Mouse (Mus musculus) large intestine, adult 2 months (tissue): ENCODE results near the gene Olfr996. TPM values are rescaled to one million over a fixed set of nuclear protein-coding genes. Genes with fewer than 3 reads are reported as not detected.
"Not testable (repeated sequence)": the region's sequence is repeated elsewhere in the genome, so short reads cannot be mapped to it uniquely, and the experiment has no call there.

Source experiments
- DNase-seq: peaks from one replicate; pipeline ENCODE4 v3.0.0-alpha.2; 2012; ENCODE audit warnings: low read depth, low spot score
- WGBS: fragments of 180-500 bp; shearing (Covaris S2); methylation state at CpG from one replicate; pipeline ENCODE4 v1.1.7; 2018; 5-methylcytosine and 5-hydroxymethylcytosine counted together
- polyA plus RNA-seq: library from polyadenylated mRNA; depleted of rRNA; stranded (reverse); fragments of >200 nt; gene quantifications from 2 replicates; pipeline ENCODE4 v1.2.3, GENCODE M21; 2012; rRNA removed

The Olfr996 gene
- polyA plus RNA-seq, result not detected in 2 replicates

DNA sequence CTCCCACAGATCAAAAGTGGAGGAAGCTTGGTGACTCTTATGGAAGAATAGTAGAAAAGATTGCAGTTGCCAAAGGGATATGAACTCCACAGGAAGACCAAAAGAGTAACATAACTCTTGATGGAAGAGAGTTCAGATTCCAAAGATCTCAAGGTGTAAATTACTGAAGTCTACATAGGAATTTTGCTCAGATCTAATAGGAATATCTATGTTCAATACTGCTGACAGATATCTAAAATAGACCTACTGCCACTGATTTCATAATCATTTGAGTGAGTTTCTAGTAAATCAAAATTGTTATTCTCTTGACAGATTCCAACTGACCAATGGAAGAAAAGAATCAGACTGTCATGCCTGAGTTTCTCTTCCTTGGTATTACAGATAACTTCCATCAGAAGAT is at the start of gene Olfr996:
Gene Olfr996 (plus strand): TSS at position 301 of the 400 bp plus-strand sequence.
- no peak for DNase-seq

DNA sequence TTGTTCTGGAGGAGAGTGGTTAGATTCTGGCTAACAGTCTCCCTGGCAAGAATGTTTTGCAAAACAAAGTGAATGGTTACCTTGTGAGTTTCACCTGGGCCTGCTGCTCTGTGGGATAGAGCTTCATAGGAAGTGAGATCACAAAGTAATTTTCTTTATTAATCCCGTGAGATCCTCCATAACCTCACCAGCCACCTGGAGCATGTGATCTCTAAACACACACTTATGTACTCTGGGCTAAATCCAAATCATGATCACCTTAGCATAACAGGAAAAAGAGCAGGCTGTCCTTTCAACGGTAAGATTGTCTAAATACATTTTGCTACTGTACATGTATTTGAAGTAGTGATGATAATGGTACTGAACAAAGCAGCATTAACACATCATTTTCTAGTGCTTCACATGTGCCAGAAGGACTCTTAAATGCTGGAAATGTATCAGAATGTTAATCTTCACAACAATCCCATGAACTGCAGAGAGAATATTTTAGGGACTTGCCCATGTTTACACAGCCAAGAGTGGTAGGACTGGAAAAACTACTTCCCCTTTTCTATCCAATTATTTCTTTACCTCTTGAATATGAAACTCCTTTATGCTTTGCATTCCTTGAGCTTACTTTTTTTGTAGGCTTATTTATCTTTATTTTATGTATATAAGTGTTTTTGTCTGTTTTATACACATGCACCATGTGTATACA is 46.8 kb upstream of the Olfr996 start:
- peak; percentile 19 for DNase-seq
- WGBS, result 19% methylated on average over 2 of the region's 2 CpGs

DNA sequence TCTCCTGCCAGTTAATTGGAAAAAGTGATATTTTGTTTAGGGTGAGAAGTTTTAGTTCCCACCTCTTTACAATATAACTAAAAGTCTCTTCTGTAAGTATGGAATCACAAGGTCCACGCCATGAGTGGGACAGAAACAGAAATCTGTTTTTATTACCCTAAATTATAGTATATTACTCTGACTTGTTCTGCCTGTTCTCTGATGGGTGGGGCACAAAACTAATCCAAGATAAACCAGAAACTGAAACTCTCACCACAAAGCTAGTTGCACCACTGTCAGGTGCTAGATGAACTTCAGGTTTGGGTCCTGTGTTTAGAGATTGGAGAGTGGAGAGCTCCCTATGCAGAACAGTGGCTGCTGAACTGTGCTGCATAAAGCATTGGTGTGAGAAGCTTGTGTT is 45.1 kb upstream of the Olfr996 start:
- peak; percentile 70 for DNase-seq
- WGBS, result 22% methylated on average over 1 of the region's 1 CpGs

DNA sequence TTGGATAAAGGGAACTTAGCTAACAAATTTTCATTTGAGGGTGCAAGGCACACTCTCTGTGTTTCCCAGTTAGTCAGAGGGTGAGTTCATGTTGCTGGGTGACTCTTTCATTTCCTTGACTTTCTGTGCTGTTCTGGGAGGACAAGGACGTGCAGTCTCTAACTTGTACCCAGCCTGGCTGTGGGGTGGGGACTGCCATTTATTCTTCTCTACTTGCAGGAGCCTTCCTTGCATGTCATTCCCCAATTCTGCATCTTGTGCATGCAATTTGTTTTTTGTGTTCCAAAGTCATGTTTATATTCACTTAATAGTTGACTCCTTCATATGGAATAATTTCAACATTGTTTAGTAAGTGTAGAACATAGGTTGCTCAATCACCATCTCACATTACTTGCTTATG is 24.2 kb upstream of the Olfr996 start:
- WGBS, result 51% methylated on average over 1 of the region's 1 CpGs
- DNase-seq, result no peak

DNA sequence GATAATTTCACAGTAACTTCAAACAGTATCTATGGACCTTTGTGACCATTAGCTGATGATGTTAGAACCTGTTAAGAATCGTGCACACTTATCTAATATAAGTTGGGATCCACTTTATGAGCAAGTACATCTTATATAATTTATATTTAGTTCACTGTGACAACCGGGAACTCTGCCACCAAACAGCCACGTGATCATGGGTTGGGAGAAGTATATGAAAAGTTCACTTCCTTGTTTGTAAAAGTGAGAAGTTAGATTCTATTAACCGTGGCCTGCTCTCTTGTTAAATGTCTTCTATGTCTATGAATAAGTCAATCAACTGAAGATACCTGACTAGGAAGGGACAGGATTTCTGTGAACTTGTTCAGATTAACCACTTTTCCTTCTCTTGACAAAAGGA is 18.8 kb upstream of the Olfr996 start:
- WGBS, result 7% methylated on average over 4 of the region's 4 CpGs
- DNase-seq, result peak; percentile 54

DNA sequence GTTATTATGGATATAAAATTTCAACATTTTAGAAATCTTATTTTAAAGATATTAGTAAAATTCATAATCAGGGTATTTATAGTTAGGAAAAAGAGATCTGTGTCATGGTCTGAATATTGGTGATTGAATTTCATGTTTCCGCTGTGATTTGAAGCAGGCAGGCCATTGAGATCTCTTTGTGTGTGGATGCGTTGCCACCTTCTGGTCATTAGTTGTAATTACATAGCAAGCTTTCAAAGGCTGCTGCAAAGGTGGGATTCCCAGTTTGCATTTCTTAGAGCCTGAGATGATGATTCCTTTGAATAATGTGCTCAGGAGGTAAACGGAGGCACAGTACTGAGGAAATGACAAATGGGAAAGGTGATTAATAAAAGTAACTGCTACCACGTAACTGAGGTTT is 17.8 kb upstream of the Olfr996 start:
- peak; percentile 27 for DNase-seq
- 22% methylated on average over 4 of the region's 4 CpGs for WGBS

DNA sequence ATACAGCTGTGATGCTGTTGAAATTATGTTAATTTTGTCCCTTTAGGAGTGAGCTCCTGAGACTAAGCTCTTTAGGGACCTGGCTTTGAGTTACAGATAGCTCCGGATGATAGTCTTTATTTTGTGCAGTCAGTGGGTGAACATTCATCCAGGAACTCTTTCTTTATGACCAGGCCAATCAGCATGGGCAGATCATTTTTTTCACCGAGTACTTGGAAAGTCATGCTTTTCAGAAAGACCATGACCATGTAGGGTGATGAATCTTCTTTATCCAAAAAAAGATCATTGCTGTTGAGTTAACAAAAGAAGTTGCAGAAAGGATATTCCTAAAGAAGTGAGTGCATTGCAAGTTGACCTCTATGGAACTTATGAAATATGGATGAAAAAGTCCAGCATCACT is 9.6 kb downstream of the Olfr996 start, which contains the start of gene Olfr998:
Gene Olfr998 (plus strand): TSS at position 301 of the 400 bp plus-strand sequence.
- 81% methylated on average over 2 of the region's 2 CpGs for WGBS
- not testable (repeated sequence) for DNase-seq

DNA sequence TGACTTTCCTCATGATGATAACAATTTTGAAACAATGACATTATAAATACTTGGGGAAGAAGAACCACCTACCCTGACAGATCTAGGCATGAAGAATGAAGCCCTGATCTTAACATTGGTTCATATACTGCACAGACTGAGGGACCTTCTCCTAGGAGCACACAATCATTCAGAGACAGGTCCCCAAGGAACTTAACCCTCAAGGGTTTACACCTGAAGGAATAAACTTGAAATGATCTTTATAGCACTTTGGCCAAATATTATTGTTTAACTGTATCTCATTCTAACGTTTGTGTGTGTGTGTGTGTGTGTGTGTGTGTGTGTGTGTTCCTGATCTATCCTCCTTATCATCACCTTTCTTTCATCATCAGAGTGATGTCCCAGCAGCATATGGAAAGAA is 32.8 kb downstream of the Olfr996 start, which contains the start of gene Olfr1000:
Gene Olfr1000 (minus strand): TSS at position 101 of the 400 bp plus-strand sequence.
- no peak for DNase-seq
- 17% methylated on average over 1 of the region's 1 CpGs for WGBS

Other genes with a start within 250 kb of the Olfr996 start
- not detected in 2 replicates for gene Olfr987, start 239.9 kb upstream of the Olfr996 start, polyA plus RNA-seq
- not detected in 2 replicates for gene Olfr988, start 216.0 kb upstream of the Olfr996 start, polyA plus RNA-seq
- gene Olfr992, start 169.7 kb upstream of the Olfr996 start, polyA plus RNA-seq, result not detected in 2 replicates
- not detected in 2 replicates for gene Olfr993, start 164.3 kb upstream of the Olfr996 start, polyA plus RNA-seq
- not detected in 2 replicates for gene Olfr994, start 142.8 kb upstream of the Olfr996 start, polyA plus RNA-seq
- not detected in 2 replicates for gene Olfr995, start 135.6 kb upstream of the Olfr996 start, polyA plus RNA-seq
- not detected in 2 replicates for gene 4833423E24Rik, start 60.2 kb upstream of the Olfr996 start, polyA plus RNA-seq
- gene Olfr998, start 9.7 kb downstream of the Olfr996 start, polyA plus RNA-seq, result not detected in 2 replicates
- gene Olfr1000, start 32.7 kb downstream of the Olfr996 start, polyA plus RNA-seq, result not detected in 2 replicates
- not detected in 2 replicates for gene Olfr1002, start 71.5 kb downstream of the Olfr996 start, polyA plus RNA-seq
- not detected in 2 replicates for gene Olfr154, start 85.2 kb downstream of the Olfr996 start, polyA plus RNA-seq
- gene Olfr1006, start 99.6 kb downstream of the Olfr996 start, polyA plus RNA-seq, result not detected in 2 replicates
- gene Olfr1008, start 110.2 kb downstream of the Olfr996 start, polyA plus RNA-seq, result not detected in 2 replicates
- gene Olfr1009, start 136.2 kb downstream of the Olfr996 start, polyA plus RNA-seq, result not detected in 2 replicates
- not detected in 2 replicates for gene Olfr1012, start 183.6 kb downstream of the Olfr996 start, polyA plus RNA-seq
- not detected in 2 replicates for gene Olfr1013, start 187.9 kb downstream of the Olfr996 start, polyA plus RNA-seq
- not detected in 2 replicates for gene Olfr1014, start 193.5 kb downstream of the Olfr996 start, polyA plus RNA-seq
- gene Olfr1015, start 202.8 kb downstream of the Olfr996 start, polyA plus RNA-seq, result not detected in 2 replicates
- not detected in 2 replicates for gene Olfr1016, start 223.3 kb downstream of the Olfr996 start, polyA plus RNA-seq
- not detected in 2 replicates for gene Olfr1018, start 239.3 kb downstream of the Olfr996 start, polyA plus RNA-seq